Mouse (Mus musculus) hindbrain, postnatal 0 days (tissue): Measurements from ENCODE around the gene Gbgt1. TPM values are rescaled to one million over a fixed set of nuclear protein-coding genes. Genes with fewer than 3 reads are reported as not detected.
A peak's percentile ranks its signal among the peaks of the same experiment; 100 is the strongest.

Experiments used
- ATAC-seq: fragments of 200-750 bp; cut with Nextera tagmentation; 2 replicates; pipeline ENCODE4 v1.8.0; 2017; ENCODE audit warnings: mild to moderate bottlenecking, moderate TSS enrichment, moderate library complexity
- DNase-seq: peaks from one replicate; pipeline ENCODE4 v3.0.0-alpha.2; 2015; ENCODE audit warnings: low spot score
- H3K27ac ChIP-seq: fragments of 300-500 bp; sonication (generic); 2 replicates; pipeline ENCODE4 v1.5.1; 2014; ENCODE audit warnings: mild to moderate bottlenecking
- H3K27me3 ChIP-seq: fragments of 300-500 bp; sonication (generic); 2 replicates; pipeline ENCODE4 v1.6.1; 2014; ENCODE audit warnings: low read length, mixed read lengths; ENCODE audit not compliant: insufficient read depth
- H3K36me3 ChIP-seq: fragments of 300-500 bp; sonication (generic); 2 replicates; pipeline ENCODE4 v1.6.1; 2014; ENCODE audit warnings: low read length, mixed read lengths; ENCODE audit not compliant: insufficient read depth
- H3K4me1 ChIP-seq: fragments of 300-500 bp; sonication (generic); 2 replicates; pipeline ENCODE4 v1.6.1; 2014; ENCODE audit warnings: antibody characterized with exemption, low read length, mixed read lengths; ENCODE audit not compliant: insufficient read depth
- H3K4me2 ChIP-seq: fragments of 300-500 bp; sonication (generic); 2 replicates; pipeline ENCODE4 v1.6.1; 2014; ENCODE audit warnings: low read depth, mild to moderate bottlenecking, low read length, moderate library complexity, mixed read lengths
- H3K4me3 ChIP-seq: fragments of 300-500 bp; sonication (generic); 2 replicates; pipeline ENCODE4 v1.5.1; 2014; ENCODE audit warnings: low read length
- H3K9ac ChIP-seq: fragments of 300-500 bp; sonication (generic); replicated peaks from 2 replicates; pipeline ENCODE4 v1.6.1; 2014; ENCODE audit warnings: mild to moderate bottlenecking, low read length, moderate library complexity, mixed read lengths
- H3K9me3 ChIP-seq: fragments of 300-500 bp; sonication (generic); 2 replicates; pipeline ENCODE4 v1.6.1; 2016; ENCODE audit warnings: low read length, mixed read lengths
- CTCF ChIP-seq: IDR thresholded peaks from 2 replicates; pipeline ENCODE4 v1.5.1; 2016; ENCODE audit warnings: antibody characterized with exemption, control low read depth, low read depth
- WGBS: fragments of 180-500 bp; shearing (Covaris S2); extraction: QIAGEN DNeasy Blood & Tissue Kit; methylation state at CpG from one replicate; pipeline ENCODE4 v1.1.7; 2014; 5-methylcytosine and 5-hydroxymethylcytosine counted together
- polyA plus RNA-seq: library from polyadenylated mRNA; unstranded; fragments of >200 nt; fragmentation: Nextera tagmentation; extraction: Ambion mirVana; gene quantifications from 2 replicates; pipeline ENCODE4 v1.2.1, GENCODE M21; 2015
- total RNA-seq: library from RNA; depleted of rRNA; stranded (reverse); fragments of >200 nt; gene quantifications from 2 replicates; pipeline ENCODE4 v1.2.3, GENCODE M21; 2014

The Gbgt1 gene
- total and polyA plus RNA-seq, 2 experiments from 2014 or later, result 1.7 to 3.7 TPM

DNA sequence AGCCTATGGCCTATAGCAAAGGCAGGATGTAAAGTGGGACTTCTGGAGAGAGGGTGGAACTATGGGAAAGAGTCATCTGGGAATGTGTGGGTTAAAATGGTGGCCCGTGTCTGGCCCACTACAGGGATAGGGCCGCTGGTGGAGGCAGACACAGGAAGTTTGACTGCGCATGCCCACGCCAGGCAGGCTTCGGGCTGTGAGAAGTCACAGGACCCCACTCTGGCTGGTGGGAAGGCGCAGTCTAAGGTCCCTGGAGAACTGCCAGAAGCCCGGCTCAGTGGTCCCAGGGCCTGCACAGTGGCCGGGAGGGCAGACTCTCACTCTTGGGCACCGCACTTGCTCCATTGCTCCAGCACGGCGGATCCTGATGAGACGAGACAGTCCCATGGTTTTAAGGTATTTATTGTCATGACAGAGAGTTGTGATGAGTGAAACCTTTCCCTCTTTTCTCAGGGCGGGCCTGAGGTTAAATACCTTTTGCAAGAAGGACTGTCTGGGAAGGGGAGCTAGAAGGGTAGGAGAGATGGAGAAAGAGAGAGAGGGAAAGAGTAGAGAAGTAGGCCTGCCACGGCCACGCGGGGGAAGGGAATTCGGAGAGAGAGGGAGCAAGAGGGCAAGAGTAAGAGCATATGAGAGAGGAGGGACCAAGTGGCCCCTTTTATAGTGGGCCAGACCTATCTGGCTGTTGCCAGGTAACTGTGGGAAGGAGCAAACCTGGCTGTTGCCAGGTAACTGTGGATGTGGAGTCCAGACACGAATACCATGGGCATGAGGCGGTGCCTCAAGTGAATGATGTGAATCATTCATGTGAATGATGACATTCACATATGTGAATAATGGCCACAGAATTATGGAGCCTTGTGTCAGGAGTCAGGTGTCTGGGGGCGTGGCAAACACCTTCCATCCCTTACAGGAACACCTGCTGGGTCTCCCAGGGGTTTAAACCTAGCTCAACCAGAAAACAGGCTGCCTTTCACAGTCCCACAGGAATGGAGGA lies 17.2 kb upstream of the Gbgt1 start:
- WGBS, result 78% methylated on average over 20 of the region's 20 CpGs
- H3K9me3 ChIP-seq, result no peaks in the 10 kb centered on the region
- no peak overlapping the region for H3K27ac ChIP-seq
- no peaks in the 10 kb centered on the region for H3K4me1 ChIP-seq
- no peak for ATAC-seq
- H3K36me3 ChIP-seq, result no peaks in the 10 kb centered on the region
- no peak overlapping the region for H3K4me3 ChIP-seq
- H3K27me3 ChIP-seq, result no peaks in the 10 kb centered on the region
- DNase-seq, result no peak
- TF ChIP-seq CTCF, result no peak
- H3K4me2 ChIP-seq, result peak overlapping the region; percentile 3; the same call in 1 of the 2 replicates
- H3K9ac ChIP-seq, result no peak overlapping the region

DNA sequence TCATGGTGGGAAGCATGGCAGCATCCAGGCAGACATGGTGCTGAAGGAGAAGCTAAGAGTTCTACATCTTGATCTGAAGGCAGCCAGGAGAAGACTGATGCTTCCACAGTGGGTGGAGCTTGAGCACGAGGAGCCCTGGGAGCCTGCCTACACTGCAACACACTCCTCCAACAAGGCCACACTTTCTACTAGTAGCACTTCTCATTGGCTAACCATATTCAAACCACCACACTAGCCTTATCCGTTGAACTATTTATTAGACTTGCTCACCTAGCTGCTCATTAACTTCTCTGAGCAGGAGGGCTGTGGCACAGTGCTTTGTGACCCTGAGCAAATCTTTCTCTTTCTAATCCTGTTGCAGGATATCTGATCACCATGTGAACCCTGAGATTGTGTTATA lies 12.8 kb upstream of the Gbgt1 start:
- Histone ChIP-seq H3K4me1 (no peaks in the 10 kb centered on the region), H3K4me2 (no peak overlapping the region), H3K27ac (no peak overlapping the region), H3K4me3 (no peak overlapping the region), H3K9ac (no peak overlapping the region), H3K27me3 (no peaks in the 10 kb centered on the region), H3K36me3 (no peaks in the 10 kb centered on the region), H3K9me3 (no peaks in the 10 kb centered on the region)
- DNase-seq, result no peak
- 65% methylated on average over 2 of the region's 2 CpGs for WGBS
- no peak for ATAC-seq
- TF ChIP-seq CTCF, result no peak

DNA sequence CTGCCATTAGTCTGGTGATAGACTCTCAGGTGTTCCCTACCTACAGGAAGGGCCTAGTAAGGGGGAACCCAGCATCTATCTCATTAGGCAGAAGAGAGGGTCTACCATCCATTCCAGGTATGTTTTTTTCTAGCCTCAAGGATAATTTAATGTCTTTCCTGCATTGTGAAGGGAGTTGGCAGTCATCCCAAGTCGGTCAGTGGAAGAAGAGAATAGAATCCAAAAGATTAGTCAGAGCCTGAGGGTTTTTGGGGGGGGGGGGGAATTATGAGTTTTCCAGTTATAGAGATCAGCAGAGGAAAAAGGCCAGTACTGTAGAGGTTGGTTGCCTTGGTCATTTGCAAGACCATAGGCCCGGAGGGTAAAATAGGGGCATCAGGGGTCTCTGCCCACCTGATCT lies 2.2 kb upstream of the Gbgt1 start:
- no peak for TF ChIP-seq CTCF
- H3K36me3 ChIP-seq, result no peaks in the 10 kb centered on the region
- ATAC-seq (no peak), DNase-seq (no peak)
- H3K27me3 ChIP-seq, result no peaks in the 10 kb centered on the region
- no peak overlapping the region for H3K4me2 ChIP-seq
- no peak overlapping the region for H3K27ac ChIP-seq
- WGBS, result 78% methylated on average over 2 of the region's 2 CpGs
- no peaks in the 10 kb centered on the region for H3K9me3 ChIP-seq
- no peak overlapping the region for H3K9ac ChIP-seq
- H3K4me1 ChIP-seq, result no peaks in the 10 kb centered on the region
- no peak overlapping the region for H3K4me3 ChIP-seq

DNA sequence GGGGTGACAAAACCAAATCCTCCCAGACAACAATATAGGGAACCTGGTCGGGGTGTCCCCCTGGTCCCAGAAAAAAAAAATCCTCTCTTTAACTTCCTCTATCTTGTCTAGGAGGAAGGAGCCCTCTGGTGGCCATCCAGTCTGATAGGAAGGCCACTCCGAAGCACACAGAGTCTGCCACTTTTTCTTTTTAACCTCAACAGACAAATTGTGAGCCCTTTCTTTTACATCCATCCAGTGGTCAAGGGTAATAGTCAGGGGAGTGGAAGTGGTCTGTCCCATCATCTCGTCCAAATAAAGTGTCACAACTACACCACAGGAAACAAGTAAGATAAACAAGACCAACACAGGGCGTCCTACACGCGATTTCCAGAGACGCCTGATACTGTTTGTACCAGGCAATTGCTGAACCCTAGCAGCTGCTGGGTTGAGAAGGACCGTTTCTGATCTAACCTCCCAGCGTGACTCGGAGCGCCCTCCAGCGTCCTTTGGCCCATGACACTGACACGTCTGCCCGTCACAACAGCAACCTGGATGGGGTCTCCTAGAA lies 1.4 kb upstream of the Gbgt1 start:
- Histone ChIP-seq H3K9ac (no peak overlapping the region), H3K9me3 (no peaks in the 10 kb centered on the region), H3K27ac (no peak overlapping the region), H3K4me3 (no peak overlapping the region), H3K4me2 (no peak overlapping the region), H3K4me1 (no peaks in the 10 kb centered on the region), H3K36me3 (no peaks in the 10 kb centered on the region), H3K27me3 (no peaks in the 10 kb centered on the region)
- TF ChIP-seq CTCF, result peak; percentile 56
- DNase-seq (peak; percentile 20), ATAC-seq (no peak)
- 84% methylated on average over 14 of the region's 14 CpGs for WGBS

DNA sequence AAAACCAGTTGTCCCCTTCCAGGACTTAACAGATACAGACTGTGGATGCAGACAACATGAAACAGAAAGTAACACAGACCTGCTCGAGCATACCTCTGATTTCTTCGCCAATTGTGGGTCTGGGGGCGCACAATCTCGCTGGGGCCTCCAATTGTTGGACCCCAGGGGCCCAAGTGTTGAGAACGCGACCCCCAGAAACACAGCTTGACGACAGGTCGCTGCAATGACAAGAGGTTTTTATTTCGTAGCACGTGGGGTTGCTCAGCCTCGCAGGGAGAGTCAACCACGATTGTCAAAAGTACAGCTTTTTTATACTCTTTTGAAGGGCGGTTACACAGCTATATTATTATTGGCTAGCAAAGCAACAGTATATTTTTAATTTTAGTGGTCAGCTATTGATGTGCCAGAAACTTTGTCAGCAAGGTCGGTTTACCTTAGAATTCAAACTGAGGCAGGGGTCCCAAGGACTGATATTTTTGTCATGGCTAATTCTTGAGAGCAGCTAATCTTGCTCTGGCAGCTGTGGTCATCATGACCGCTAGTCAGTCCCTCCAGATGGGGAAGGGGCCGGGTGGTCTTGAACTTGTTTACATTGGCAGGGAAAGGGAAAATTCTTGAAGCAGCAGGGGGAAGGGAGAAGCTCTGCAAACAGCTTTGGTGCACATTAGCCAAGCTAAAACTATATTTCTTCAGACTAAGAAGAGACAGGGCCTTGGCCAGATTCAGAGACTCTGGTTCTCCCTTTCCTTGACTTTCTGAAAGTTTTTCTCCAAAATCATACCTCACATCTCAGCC lies 693 bp upstream of the Gbgt1 start:
- no peak overlapping the region for H3K27ac ChIP-seq
- H3K4me3 ChIP-seq, result no peak overlapping the region
- H3K4me2 ChIP-seq, result no peak overlapping the region
- H3K27me3 ChIP-seq, result no peaks in the 10 kb centered on the region
- ATAC-seq (no peak), DNase-seq (no peak)
- no peaks in the 10 kb centered on the region for H3K9me3 ChIP-seq
- H3K9ac ChIP-seq, result no peak overlapping the region
- TF ChIP-seq CTCF, result no peak
- no peaks in the 10 kb centered on the region for H3K36me3 ChIP-seq
- H3K4me1 ChIP-seq, result no peaks in the 10 kb centered on the region
- 78% methylated on average over 16 of the region's 16 CpGs for WGBS

DNA sequence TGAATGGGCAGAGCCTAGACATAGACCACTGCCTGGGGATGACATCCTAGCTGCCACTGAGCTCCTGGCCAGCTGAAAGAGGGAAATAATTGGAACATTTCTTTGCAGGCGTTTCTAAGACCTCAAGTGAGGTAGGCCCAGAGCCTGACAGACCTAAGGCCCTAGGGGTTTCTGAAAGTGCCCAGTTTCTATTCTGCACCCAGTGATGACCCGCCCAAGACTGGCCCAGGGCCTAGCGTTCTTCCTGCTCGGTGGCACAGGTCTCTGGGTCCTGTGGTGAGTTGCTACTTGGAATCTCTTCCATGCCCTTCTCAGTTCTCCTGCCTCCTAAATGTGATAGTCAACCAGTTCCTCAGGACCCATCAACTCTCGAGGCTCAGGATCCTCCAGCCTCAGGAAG lies 870 bp downstream of the Gbgt1 start:
- Histone ChIP-seq H3K27ac (no peak overlapping the region), H3K4me2 (no peak overlapping the region), H3K9me3 (no peaks in the 10 kb centered on the region), H3K27me3 (no peaks in the 10 kb centered on the region), H3K9ac (no peak overlapping the region), H3K36me3 (no peaks in the 10 kb centered on the region), H3K4me1 (no peaks in the 10 kb centered on the region), H3K4me3 (no peak overlapping the region)
- ATAC-seq (no peak), DNase-seq (no peak)
- 83% methylated on average over 5 of the region's 5 CpGs for WGBS
- no peak for TF ChIP-seq CTCF
